ENCODE assay signal across 11 mouse cellular contexts in the genomic region with DNA sequence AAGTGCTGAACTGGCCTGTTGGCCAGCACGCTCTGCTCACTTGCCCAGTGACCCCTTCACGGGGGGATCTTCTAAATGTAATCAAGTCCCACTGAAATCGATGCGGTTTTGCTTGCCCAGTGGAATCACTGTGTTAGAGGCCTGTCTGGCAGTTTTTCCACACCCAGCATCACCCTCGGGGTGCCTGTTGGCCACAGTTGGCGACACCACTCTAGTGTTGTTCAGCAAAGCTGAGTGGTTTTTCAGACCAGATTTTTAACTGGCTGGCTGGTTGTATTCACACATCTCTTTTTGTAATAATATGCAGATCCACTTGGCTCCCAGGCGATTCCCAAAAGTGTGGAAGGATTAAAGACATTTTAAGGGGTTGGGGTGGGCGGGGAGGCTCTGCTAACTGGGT.
DNase-seq lines count a peak whose midpoint lies in the region; ATAC-seq and TF ChIP-seq lines count a peak whose summit lies in the region.
"Had no signal": no experiment of that assay in that cellular context is flagged by ENCODE, and none has a peak within 500 bp of the region (broad histone marks: within the 10 kb centered on the region; RNA-seq: fewer than 3 reads in every experiment).

No protein-coding gene starts in this region.

- no peak for TF ChIP-seq CTCF in cortical plate, adult 2 months (IDR thresholded peaks at IDR 0.05; ENCODE audit: extremely low read depth, insufficient read depth, low read length)
- no peak for TF ChIP-seq CTCF in forebrain, postnatal 0 days (IDR thresholded peaks at IDR 0.05; ENCODE audit: low read depth)

- no peak overlapping the region; the same call in 1 of the 2 replicates for H3K4me3 ChIP-seq in cortical plate, adult 2 months (ENCODE audit: insufficient read depth, low read length)
- no peak overlapping the region for H3K4me3 ChIP-seq in forebrain, postnatal 0 days (ENCODE audit: low read depth, low read length)
- no peak overlapping the region for H3K4me3 ChIP-seq in midbrain, embryonic 15.5 days
- H3K4me3 ChIP-seq: stomach, embryonic 15.5 days had no signal

- intact Hi-C loops in gastrocnemius, postnatal 36 days (cut with DNase I): no loop called here

- H3K36me3 ChIP-seq in forebrain, postnatal 0 days (ENCODE audit: insufficient read depth): no peaks in the 10 kb centered on the region
- no peaks in the 10 kb centered on the region for H3K36me3 ChIP-seq in midbrain, embryonic 15.5 days (replicated peaks)
- H3K36me3 ChIP-seq: stomach, embryonic 15.5 days had no signal

- peaks cover 3% of the 10 kb centered on the region; the same call in 1 of the 2 replicates for H3K4me1 ChIP-seq in cortical plate, adult 2 months (ENCODE audit: control insufficient read depth, insufficient read depth, low read length)
- peaks cover 15% of the 10 kb centered on the region for H3K4me1 ChIP-seq in forebrain, postnatal 0 days (ENCODE audit: insufficient read depth)
- H3K4me1 ChIP-seq in midbrain, embryonic 15.5 days: peaks cover 36% of the 10 kb centered on the region

- peak overlapping the region; percentile 54; the same call in 1 of the 2 replicates for H3K4me2 ChIP-seq in forebrain, postnatal 0 days (ENCODE audit: low read depth)
- peak overlapping the region; percentile 46 for H3K4me2 ChIP-seq in midbrain, embryonic 15.5 days
- H3K4me2 ChIP-seq: stomach, embryonic 15.5 days had no signal

- no peaks in the 10 kb centered on the region for H3K27me3 ChIP-seq in forebrain, postnatal 0 days (ENCODE audit: insufficient read depth, low read length)
- H3K27me3 ChIP-seq in midbrain, embryonic 15.5 days (replicated peaks): no peaks in the 10 kb centered on the region
- H3K27me3 ChIP-seq: stomach, embryonic 15.5 days had no signal

- H3K27ac ChIP-seq in cortical plate, adult 2 months (ENCODE audit: insufficient read depth, low read length): 0 out of 2 replicates have a peak overlapping the region, but pooled peaks have one; percentile 7
- peak overlapping the region; percentile 79 for H3K27ac ChIP-seq in forebrain, postnatal 0 days (ENCODE audit: low read depth, low read length)
- peak overlapping the region; percentile 78 for H3K27ac ChIP-seq in midbrain, embryonic 15.5 days
- H3K27ac ChIP-seq: gastrocnemius, adult 2 months had no signal

- 15% methylated on average over 8 of the region's 8 CpGs for WGBS in forebrain, postnatal 0 days
- 14% methylated on average over 8 of the region's 8 CpGs for WGBS in midbrain, embryonic 15.5 days

- peak overlapping the region; percentile 34; the same call in 1 of the 2 replicates for H3K9ac ChIP-seq in forebrain, postnatal 0 days
- no peak overlapping the region for H3K9ac ChIP-seq in midbrain, embryonic 15.5 days
- H3K9ac ChIP-seq: lung, embryonic 14.5 days; stomach, embryonic 15.5 days had no signal

- TF ChIP-seq POLR2A in cortical plate, adult 2 months (IDR thresholded peaks at IDR 0.05; ENCODE audit: extremely low read depth, insufficient read depth, low read length): no peak

- DNase-seq in layer of hippocampus, postnatal 10 days (ENCODE audit: low spot score in 2 of 2): peak; percentile 32 to 54
- DNase-seq in layer of hippocampus, postnatal 25 days (ENCODE audit: extremely low spot score in 1 of 2, low spot score in 1 of 2): no peak
- DNase-seq in forebrain, postnatal 0 days: peak; percentile 64
- no peak for DNase-seq in cerebellum, adult 8-10 months
- DNase-seq in gastrocnemius, postnatal 36 days: no peak
- DNase-seq in gastrocnemius, postnatal 25 days: no peak
- DNase-seq: gastrocnemius, adult 2 months; lung, embryonic 14.5 days had no signal

- H3K9me3 ChIP-seq in forebrain, postnatal 0 days (ENCODE audit: low read length): no peaks in the 10 kb centered on the region
- H3K9me3 ChIP-seq in midbrain, embryonic 15.5 days: no peaks in the 10 kb centered on the region
- H3K9me3 ChIP-seq: stomach, embryonic 15.5 days had no signal

- ATAC-seq in forebrain, postnatal 0 days: peak; percentile 57; the same call in 1 of the 2 replicates
- 0 out of 2 replicates have a peak, but pooled peaks have one; percentile 29 for ATAC-seq in midbrain, embryonic 15.5 days (replicated peaks)

Comparison
In these comparisons a context has a peak if more than half of its experiments do, and no peak if none do; other contexts are left out.
1. DNase-seq: peak in layer of hippocampus, postnatal 10 days (2 of 2) and forebrain, postnatal 0 days (single experiment); none in layer of hippocampus, postnatal 25 days (0 of 2), cerebellum, adult 8-10 months (single experiment), gastrocnemius, postnatal 36 days (0 of 2) and gastrocnemius, postnatal 25 days (single experiment).
2. H3K27ac ChIP-seq: peak in every context shown above with its lines; median percentile 79 in forebrain, postnatal 0 days; 78 in midbrain, embryonic 15.5 days; 7 in cortical plate, adult 2 months.